Mouse (Mus musculus): ENCODE data around the gene Acap2.

DNA sequence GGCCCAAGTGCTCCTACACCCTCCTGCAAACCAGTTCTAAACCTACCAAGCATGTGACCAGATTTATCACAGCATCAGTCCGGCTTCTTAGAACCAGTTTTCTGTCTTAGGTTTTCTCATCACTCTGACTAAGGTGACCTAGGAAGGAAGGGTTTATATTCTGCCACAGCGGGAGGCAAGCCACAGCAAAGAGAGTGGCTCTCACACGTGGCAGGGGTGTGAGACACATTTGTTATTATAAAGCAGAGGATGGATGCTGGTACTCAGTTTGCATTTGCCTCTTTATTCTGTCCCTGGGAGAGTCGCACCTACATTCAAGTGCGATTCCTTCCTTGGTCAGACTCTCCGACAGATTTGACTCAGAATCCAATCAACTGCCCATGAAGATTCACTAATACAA, 52.2 kb downstream of the Acap2 start:
- TF ChIP-seq TAL1 (IDR thresholded peaks at IDR 0.05; ENCODE audit: low read length) (no peak), GATA1 (IDR thresholded peaks at IDR 0.05; ENCODE audit: low read length) (no peak)
